Mouse (Mus musculus) heart, adult 2 months (tissue): ENCODE measurements at regions not wholly inside any gene's neighbourhood (a gene's known extent, or its start where the extent isn't known, plus 50 kb on each side); places are given as distances from the start of the nearest gene placed in this dataset.

ENCODE experiments used
- DNase-seq, 2 experiments: peaks; one replicate each; pipeline ENCODE4 v3.0.0; 2021
- H3K27ac ChIP-seq: fragments of 200-600 bp; 2 replicates; pipeline ENCODE4 v1.8.1; 2022
- H3K27me3 ChIP-seq: fragments of 200-500 bp; 2 replicates; pipeline ENCODE4 v1.6.1; 2012; ENCODE audit warnings: mild to moderate bottlenecking, low read length, inconsistent platforms, mixed read lengths; ENCODE audit not compliant: control insufficient read depth, insufficient read depth
- H3K36me3 ChIP-seq: fragments of 200-500 bp; 2 replicates; pipeline ENCODE4 v1.6.1; 2012; ENCODE audit warnings: low read length, inconsistent platforms; ENCODE audit not compliant: control insufficient read depth, insufficient read depth
- H3K4me1 ChIP-seq: fragments of 200-500 bp; 2 replicates; pipeline ENCODE4 v1.6.1; 2011; ENCODE audit warnings: low read length; ENCODE audit not compliant: control insufficient read depth, insufficient read depth
- H3K4me3 ChIP-seq: fragments of 200-600 bp; 2 replicates; pipeline ENCODE4 v1.8.1; 2022
- H3K79me2 ChIP-seq: fragments of 200-500 bp; replicated peaks from 2 replicates; pipeline ENCODE4 v1.6.1; 2012; ENCODE audit warnings: mild to moderate bottlenecking, inconsistent platforms, low read length, moderate library complexity, mixed read lengths; ENCODE audit not compliant: control insufficient read depth, insufficient read depth
- H3K9ac ChIP-seq: fragments of 200-500 bp; 2 replicates; pipeline ENCODE4 v1.6.1; 2012; ENCODE audit warnings: low read depth, mild to moderate bottlenecking, control low read depth, inconsistent platforms, low read length, mixed read lengths
- CTCF ChIP-seq: fragments of 200-600 bp; IDR thresholded peaks from 2 replicates; pipeline ENCODE4 v1.8.1; 2022; ENCODE audit warnings: antibody characterized with exemption, mild to moderate bottlenecking, moderate library complexity
- EP300 ChIP-seq: fragments of 200-500 bp; IDR thresholded peaks from 2 replicates; pipeline ENCODE4 v1.6.1; 2011; ENCODE audit warnings: low read depth, low read length, control low read depth; ENCODE audit not compliant: insufficient read depth
- POLR2A ChIP-seq: fragments of 200-500 bp; IDR thresholded peaks from 2 replicates; pipeline ENCODE4 v1.6.1; 2011; ENCODE audit warnings: mild to moderate bottlenecking, low read depth, low read length, control low read depth; ENCODE audit not compliant: insufficient read depth
- WGBS: fragments of 180-500 bp; shearing (Covaris S2); methylation state at CpG from one replicate; pipeline ENCODE4 v1.1.7; 2018; 5-methylcytosine and 5-hydroxymethylcytosine counted together
- intact Hi-C: fragments of 180-260 bp; cut with DNase I; formaldehyde crosslinking; loops from one replicate; pipeline ENCODE4 v1.15.1; 2025

GRCm38 (mm10) chr12:26781537-26781936 lies 312.5 kb downstream of the Cmpk2 start:
- intact Hi-C loops: no loop called here
- H3K27me3 ChIP-seq: no peaks in the 10 kb centered on the region

DNA sequence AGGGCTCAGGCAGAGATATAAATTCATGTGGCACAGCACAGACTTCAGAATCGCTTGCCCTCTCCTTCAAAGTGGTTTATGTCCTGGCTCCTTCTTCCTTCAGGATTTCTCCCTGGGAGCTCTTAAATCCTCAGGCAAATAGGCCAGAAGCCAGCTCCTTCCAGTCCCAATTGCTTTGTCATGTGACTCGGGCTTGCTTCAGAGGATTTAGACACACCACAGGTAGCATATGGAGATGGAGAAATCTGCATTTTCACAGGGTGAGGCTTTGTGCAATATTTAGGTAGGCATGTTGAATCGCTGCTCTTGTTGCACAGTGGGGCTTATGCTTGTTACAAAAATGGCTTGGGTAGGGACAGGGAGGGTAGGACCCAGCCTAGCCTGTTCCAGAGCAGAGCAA lies 309.8 kb downstream of the Cmpk2 start:
- H3K79me2 ChIP-seq: no peaks in the 10 kb centered on the region
- H3K36me3 ChIP-seq: no peaks in the 10 kb centered on the region
- H3K27ac ChIP-seq: no peak overlapping the region
- no peaks in the 10 kb centered on the region for H3K27me3 ChIP-seq
- no peak overlapping the region for H3K9ac ChIP-seq
- DNase-seq: no peak
- WGBS: 69% methylated on average over 3 of the region's 3 CpGs
- no peak overlapping the region for H3K4me3 ChIP-seq
- TF ChIP-seq POLR2A (no peak), CTCF (no peak)
- no peaks in the 10 kb centered on the region for H3K4me1 ChIP-seq
- intact Hi-C loops: no loop called here

More at GRCm38 (mm10) chr12:26781537-26781936, 312.5 kb downstream of the Cmpk2 start:
- no peak overlapping the region for H3K4me3 ChIP-seq
- H3K27ac ChIP-seq: no peak overlapping the region
- no peak for DNase-seq
- no peaks in the 10 kb centered on the region for H3K79me2 ChIP-seq
- TF ChIP-seq POLR2A (no peak), CTCF (no peak), EP300 (no peak)
- H3K9ac ChIP-seq: no peak overlapping the region
- no peaks in the 10 kb centered on the region for H3K36me3 ChIP-seq
- WGBS: 85% methylated on average over 3 of the region's 3 CpGs
- H3K4me1 ChIP-seq: no peaks in the 10 kb centered on the region

GRCm38 (mm10) chr12:26776986-26777385 lies 308.0 kb downstream of the Cmpk2 start:
- Histone ChIP-seq H3K27me3 (no peaks in the 10 kb centered on the region), H3K4me3 (no peak overlapping the region), H3K9ac (no peak overlapping the region), H3K79me2 (no peaks in the 10 kb centered on the region), H3K4me1 (no peaks in the 10 kb centered on the region), H3K27ac (no peak overlapping the region), H3K36me3 (no peaks in the 10 kb centered on the region)
- no peak for DNase-seq
- WGBS: 96% methylated on average over 1 of the region's 1 CpGs
- intact Hi-C loops: no loop called here
- TF ChIP-seq CTCF (no peak), POLR2A (no peak), EP300 (no peak)

DNA sequence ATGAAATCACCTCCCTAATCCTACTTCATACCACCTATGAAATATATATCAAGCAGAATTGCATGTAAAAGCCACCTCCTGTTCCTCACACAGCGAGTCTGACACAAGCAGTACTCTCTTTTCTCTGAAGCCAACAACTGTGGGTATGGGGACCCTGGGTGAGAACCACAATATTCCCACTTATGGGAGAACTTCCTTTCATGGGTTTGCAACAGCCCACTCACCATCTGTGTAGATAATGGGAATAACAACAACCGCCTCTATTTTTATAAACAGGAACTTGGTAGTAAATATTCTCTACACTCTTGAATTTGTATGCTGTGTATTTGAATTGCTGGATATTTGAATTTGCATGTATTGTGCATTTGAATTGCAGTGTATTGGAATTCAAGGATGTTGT lies 305.0 kb downstream of the Cmpk2 start:
- WGBS: 70% methylated on average over 2 of the region's 2 CpGs
- intact Hi-C loops: no loop called here
- no peak overlapping the region for H3K9ac ChIP-seq
- H3K4me1 ChIP-seq: no peaks in the 10 kb centered on the region
- no peak for DNase-seq
- H3K4me3 ChIP-seq: no peak overlapping the region
- H3K79me2 ChIP-seq: no peaks in the 10 kb centered on the region
- no peak overlapping the region for H3K27ac ChIP-seq
- no peaks in the 10 kb centered on the region for H3K27me3 ChIP-seq
- H3K36me3 ChIP-seq: no peaks in the 10 kb centered on the region
- TF ChIP-seq POLR2A (no peak), EP300 (no peak), CTCF (no peak)

DNA sequence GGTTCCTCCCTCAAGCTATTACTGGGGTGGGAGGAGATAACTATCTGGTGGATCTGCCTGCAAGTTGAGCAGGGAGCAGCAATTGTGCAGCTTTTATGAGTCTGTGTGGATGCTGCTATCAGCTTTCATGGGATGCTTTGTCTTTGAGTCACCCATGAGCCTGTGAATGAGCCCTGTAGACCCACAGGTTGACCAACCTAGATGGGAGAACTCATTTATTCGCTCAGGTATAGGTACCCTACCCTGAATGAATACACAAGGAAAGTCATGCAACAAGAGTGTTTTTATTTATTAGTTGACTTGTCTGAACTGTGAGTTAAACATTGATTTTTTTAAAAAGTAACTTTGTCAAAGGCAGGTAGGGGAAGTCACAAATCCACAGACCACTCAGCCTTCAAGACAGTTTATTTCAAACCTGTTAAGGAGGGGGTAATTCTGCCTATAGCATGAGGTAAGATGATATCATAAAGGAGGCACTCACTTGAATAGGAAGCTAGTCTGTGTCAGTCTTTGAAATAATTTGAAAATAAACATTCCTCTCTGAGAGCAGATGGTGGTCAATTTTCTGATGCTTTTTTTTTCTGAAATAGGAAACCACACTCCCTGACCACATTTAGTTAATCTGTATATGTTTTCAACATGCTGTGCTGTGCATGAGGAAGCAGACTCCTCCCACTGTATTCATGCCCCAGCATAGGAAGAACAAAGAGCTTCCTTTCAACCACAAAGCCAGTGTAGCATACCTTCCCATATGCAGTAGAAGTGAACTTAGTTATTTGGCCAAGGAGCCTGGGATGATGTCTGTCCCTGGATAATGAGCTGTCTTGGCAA lies 302.0 kb downstream of the Cmpk2 start:
- no peaks in the 10 kb centered on the region for H3K79me2 ChIP-seq
- H3K27ac ChIP-seq: no peak overlapping the region
- no peaks in the 10 kb centered on the region for H3K4me1 ChIP-seq
- no peak overlapping the region for H3K9ac ChIP-seq
- TF ChIP-seq EP300 (no peak), POLR2A (no peak), CTCF (no peak)
- no peak overlapping the region for H3K4me3 ChIP-seq
- H3K27me3 ChIP-seq: no peaks in the 10 kb centered on the region
- WGBS: 83% methylated on average over 1 of the region's 1 CpGs
- no peaks in the 10 kb centered on the region for H3K36me3 ChIP-seq
- intact Hi-C loops: no loop called here
- DNase-seq: no peak

GRCm38 (mm10) chr12:26767551-26767950 lies 298.5 kb downstream of the Cmpk2 start:
- no peak overlapping the region for H3K27ac ChIP-seq
- no peak for DNase-seq
- H3K79me2 ChIP-seq: no peaks in the 10 kb centered on the region
- no peak for TF ChIP-seq CTCF
- no peak for TF ChIP-seq POLR2A
- no peak for TF ChIP-seq EP300
- no peak overlapping the region for H3K4me3 ChIP-seq
- H3K36me3 ChIP-seq: no peaks in the 10 kb centered on the region
- no peaks in the 10 kb centered on the region for H3K27me3 ChIP-seq
- WGBS: 78% methylated on average over 3 of the region's 3 CpGs
- H3K4me1 ChIP-seq: no peaks in the 10 kb centered on the region
- intact Hi-C loops: no loop called here
- no peak overlapping the region for H3K9ac ChIP-seq
